Mouse (Mus musculus): ENCODE data around the gene Mllt6. TPM values are rescaled to one million over a fixed set of nuclear protein-coding genes. Genes with fewer than 3 reads are reported as not detected.
A peak's percentile ranks its signal among the peaks of the same experiment; 100 is the strongest.

Mllt6 gene
- total and polyA plus RNA-seq, 3 experiments = 17.2 to 17.6 TPM; not detected in 1

GRCm38 (mm10) chr11:97717369-97718280 is 54.4 kb downstream of the Mllt6 start:
- Histone ChIP-seq H3K27me3 (ENCODE audit: control insufficient read depth in 1 of 2, insufficient read depth in 2 of 2, low read length in 2 of 2) (no peaks in the 10 kb centered on the region), H3K9ac (ENCODE audit: control insufficient read depth, low read depth, low read length, poor library complexity, severe bottlenecking) (peak overlapping the region; percentile 12; the same call in 1 of the 2 replicates), H3K9me3 (replicated peaks; ENCODE audit: insufficient read depth, low read length) (no peaks in the 10 kb centered on the region), H3K27ac (ENCODE audit: control insufficient read depth, low read depth, low read length) (peak overlapping the region; percentile 53; the same call in 1 of the 2 replicates), H3K36me3 (ENCODE audit: control insufficient read depth in 1 of 2, insufficient read depth in 2 of 2, low read length in 2 of 2) (peaks cover 3 to 5% of the 10 kb centered on the region in 2 experiments; a peak in 3 of 4 replicates), H3K79me2 (ENCODE audit: control insufficient read depth, insufficient read depth, low read length, poor library complexity) (no peaks in the 10 kb centered on the region), H3K4me3 (ENCODE audit: control insufficient read depth in 1 of 2, insufficient read depth in 1 of 2, low read depth in 2 of 2, low read length in 2 of 2) (no peak overlapping the region), H3K4me1 (ENCODE audit: control insufficient read depth in 1 of 2, insufficient read depth in 2 of 2, low read length in 2 of 2) (peaks cover 0 to 3% of the 10 kb centered on the region in 2 experiments; a peak in 2 of 4 replicates)
- no peak for TF ChIP-seq MAZ (IDR thresholded peaks at IDR 0.05; ENCODE audit: low read depth, low read length)
- no peak for TF ChIP-seq MAFK (IDR thresholded peaks at IDR 0.05; ENCODE audit: borderline replicate concordance, low read depth, low read length)
- TF ChIP-seq EP300 (IDR thresholded peaks at IDR 0.05; ENCODE audit: low read depth in 1 of 2, low read length in 2 of 2) = no peak
- TF ChIP-seq MEF2A (IDR thresholded peaks at IDR 0.05; ENCODE audit: extremely low read depth, insufficient replicate concordance, low read depth, low read length, poor library complexity, severe bottlenecking) = no peak
- TF ChIP-seq USF2 (IDR thresholded peaks at IDR 0.05; ENCODE audit: borderline replicate concordance in 1 of 2, insufficient read depth in 1 of 2, low read depth in 1 of 2, low read length in 2 of 2) = no peak
- no peak for DNase-seq (ENCODE audit: low read depth, low spot score)

GRCm38 (mm10) chr11:97718281-97718860 is 55.2 kb downstream of the Mllt6 start:
- peak overlapping the region; percentile 53; the same call in 1 of the 2 replicates for H3K27ac ChIP-seq (ENCODE audit: control insufficient read depth, low read depth, low read length)
- no peak overlapping the region for H3K4me3 ChIP-seq (ENCODE audit: control insufficient read depth in 1 of 2, insufficient read depth in 1 of 2, low read depth in 2 of 2, low read length in 2 of 2)
- H3K9me3 ChIP-seq (replicated peaks; ENCODE audit: insufficient read depth, low read length) = no peaks in the 10 kb centered on the region
- no peak for DNase-seq (ENCODE audit: low read depth, low spot score)
- no peak for TF ChIP-seq CHD2 (IDR thresholded peaks at IDR 0.05; ENCODE audit: low read length)
- no peak for TF ChIP-seq ZC3H11A (IDR thresholded peaks at IDR 0.05; ENCODE audit: low read depth, low read length)
- no peak for TF ChIP-seq ETS1 (IDR thresholded peaks at IDR 0.05; ENCODE audit: low read depth, low read length)
- no peak for TF ChIP-seq GABPA (IDR thresholded peaks at IDR 0.05; ENCODE audit: low read depth, low read length)
- no peak for TF ChIP-seq MAFK (IDR thresholded peaks at IDR 0.05; ENCODE audit: borderline replicate concordance, low read depth, low read length)
- no peak for TF ChIP-seq NRF1 (IDR thresholded peaks at IDR 0.05; ENCODE audit: insufficient read depth, low read depth, low read length, poor library complexity, severe bottlenecking)
- TF ChIP-seq TAL1 (IDR thresholded peaks at IDR 0.05; ENCODE audit: low read length) = no peak
- H3K9ac ChIP-seq (ENCODE audit: control insufficient read depth, low read depth, low read length, poor library complexity, severe bottlenecking) = peak overlapping the region; percentile 12; the same call in 1 of the 2 replicates
- peaks cover 0 to 3% of the 10 kb centered on the region in 2 experiments; a peak in 2 of 4 replicates for H3K4me1 ChIP-seq (ENCODE audit: control insufficient read depth in 1 of 2, insufficient read depth in 2 of 2, low read length in 2 of 2)
- no peaks in the 10 kb centered on the region for H3K79me2 ChIP-seq (ENCODE audit: control insufficient read depth, insufficient read depth, low read length, poor library complexity)
- no peaks in the 10 kb centered on the region for H3K27me3 ChIP-seq (ENCODE audit: control insufficient read depth in 1 of 2, insufficient read depth in 2 of 2, low read length in 2 of 2)
- H3K36me3 ChIP-seq (ENCODE audit: control insufficient read depth in 1 of 2, insufficient read depth in 2 of 2, low read length in 2 of 2) = peaks cover 3 to 10% of the 10 kb centered on the region in 2 experiments; a peak in 3 of 4 replicates

Measured in MEL (cell line).